Mouse (Mus musculus) liver, postnatal 0 days (tissue): ENCODE data around the gene A530064D06Rik. TPM values are rescaled to one million over a fixed set of nuclear protein-coding genes. Genes with fewer than 3 reads are reported as not detected.
A peak's percentile ranks its signal among the peaks of the same experiment; 100 is the strongest.
"Not testable (repeated sequence)": the region's sequence is repeated elsewhere in the genome, so short reads cannot be mapped to it uniquely, and the experiment has no call there.

Source experiments
- ATAC-seq: fragments of 200-750 bp; cut with Nextera tagmentation; 2 replicates; pipeline ENCODE4 v1.8.0; 2017; ENCODE audit warnings: mild to moderate bottlenecking, moderate library complexity
- DNase-seq: peaks from one replicate; pipeline ENCODE4 v3.0.0-alpha.2; 2016
- H3K27ac ChIP-seq: fragments of 300-500 bp; sonication (generic); 2 replicates; pipeline ENCODE4 v1.5.1; 2014; ENCODE audit warnings: antibody characterized with exemption, moderate library complexity, mild to moderate bottlenecking, low read depth
- H3K27me3 ChIP-seq: fragments of 300-500 bp; sonication (generic); 2 replicates; pipeline ENCODE4 v1.6.1; 2014; ENCODE audit warnings: low read length, control low read depth, mixed read lengths; ENCODE audit not compliant: insufficient read depth
- H3K36me3 ChIP-seq: fragments of 300-500 bp; sonication (generic); replicated peaks from 2 replicates; pipeline ENCODE4 v1.6.1; 2014; ENCODE audit warnings: mild to moderate bottlenecking, control low read depth, low read length, moderate library complexity, mixed read lengths; ENCODE audit not compliant: insufficient read depth
- H3K4me1 ChIP-seq: fragments of 300-500 bp; sonication (generic); 2 replicates; pipeline ENCODE4 v1.6.1; 2014; ENCODE audit warnings: antibody characterized with exemption, mild to moderate bottlenecking, control low read depth; ENCODE audit not compliant: insufficient read depth
- H3K4me2 ChIP-seq: fragments of 300-500 bp; sonication (generic); 2 replicates; pipeline ENCODE4 v1.6.1; 2014; ENCODE audit warnings: low read depth, mild to moderate bottlenecking, low read length, moderate library complexity, mixed read lengths
- H3K4me3 ChIP-seq: fragments of 300-500 bp; sonication (generic); 2 replicates; pipeline ENCODE4 v1.5.1; 2014; ENCODE audit warnings: low read depth, low read length
- H3K9ac ChIP-seq: fragments of 300-500 bp; sonication (generic); replicated peaks from 2 replicates; pipeline ENCODE4 v1.6.1; 2014; ENCODE audit warnings: mild to moderate bottlenecking, moderate library complexity
- H3K9me3 ChIP-seq: fragments of 300-500 bp; sonication (generic); 2 replicates; pipeline ENCODE4 v1.6.1; 2016; ENCODE audit warnings: mild to moderate bottlenecking, control low read depth, low read length, mixed read lengths
- CTCF ChIP-seq: sonication (generic); IDR thresholded peaks from 2 replicates; pipeline ENCODE4 v1.5.1; 2016; ENCODE audit warnings: antibody characterized with exemption, low read depth
- EP300 ChIP-seq: IDR thresholded peaks from 2 replicates; pipeline ENCODE4 v1.6.1; 2016; ENCODE audit warnings: antibody characterized with exemption, low read depth, mild to moderate bottlenecking
- WGBS: fragments of 180-500 bp; shearing (Covaris S2); extraction: QIAGEN DNeasy Blood & Tissue Kit; methylation state at CpG from one replicate; pipeline ENCODE4 v1.1.7; 2014; ENCODE audit not compliant: insufficient replicate concordance; 5-methylcytosine and 5-hydroxymethylcytosine counted together
- polyA plus RNA-seq: library from polyadenylated mRNA; unstranded; fragments of >200 nt; fragmentation: Nextera tagmentation; extraction: Ambion mirVana; gene quantifications from 2 replicates; pipeline ENCODE4 v1.2.1, GENCODE M21; 2015

The A530064D06Rik gene
- polyA plus RNA-seq = 1.6 and 1.7 TPM in 2 replicates

DNA sequence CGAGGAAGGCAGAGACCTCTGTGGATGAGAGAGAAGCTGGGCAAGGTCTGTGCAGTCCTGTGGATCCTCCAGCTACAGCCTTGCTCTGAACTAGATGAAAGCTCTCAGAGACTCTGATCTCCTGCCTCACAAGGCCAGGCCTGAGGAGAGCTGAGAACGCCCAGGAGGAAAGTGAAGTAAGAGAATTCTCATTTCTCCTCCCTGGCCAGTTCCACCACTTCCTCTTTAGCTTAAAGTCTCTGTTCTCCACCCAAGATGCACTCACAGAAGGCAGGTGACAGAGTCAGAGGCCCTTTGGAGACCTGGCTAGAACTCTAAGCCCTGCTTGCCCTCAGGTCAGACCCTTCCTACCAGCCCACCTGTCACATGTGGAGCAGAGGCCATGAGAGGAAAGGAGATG is at the start of gene A530064D06Rik:
Gene A530064D06Rik (minus strand): TSS at position 173 of the 400 bp plus-strand sequence.
- not testable (repeated sequence) for ATAC-seq, H3K4me3 ChIP-seq
- WGBS = 55% methylated on average over 2 of the region's 2 CpGs

DNA sequence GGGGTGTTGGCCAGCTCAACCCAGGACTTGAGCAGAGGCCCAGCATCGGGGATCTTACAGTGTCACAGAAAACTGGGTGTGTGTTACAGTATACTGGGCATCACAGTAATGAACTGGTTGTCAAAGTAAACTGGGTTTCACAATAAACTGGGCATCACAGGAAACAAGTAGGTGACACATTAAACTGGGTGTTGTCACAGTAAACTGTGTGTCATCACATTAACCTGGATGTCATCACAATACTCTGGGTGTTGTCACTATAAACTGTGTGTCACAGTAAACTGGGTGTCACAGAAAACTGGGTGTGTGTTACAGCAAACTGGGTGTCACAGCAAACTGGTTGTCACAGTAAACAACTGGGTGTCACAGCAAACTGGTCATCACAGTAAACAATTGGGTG is 48.4 kb upstream of the A530064D06Rik start:
- Histone ChIP-seq H3K27me3 (no peaks in the 10 kb centered on the region), H3K4me3 (no peak overlapping the region), H3K27ac (no peak overlapping the region), H3K4me2 (no peak overlapping the region), H3K4me1 (no peaks in the 10 kb centered on the region), H3K36me3 (no peaks in the 10 kb centered on the region), H3K9ac (no peak overlapping the region), H3K9me3 (no peaks in the 10 kb centered on the region)
- whole genome bisulfite sequencing = 89% methylated on average over 1 of the region's 1 CpGs
- DNase-seq (no peak), ATAC-seq (no peak)
- no peak for TF ChIP-seq CTCF
- no peak for TF ChIP-seq EP300

More for the DNA sequence above, at the start of gene A530064D06Rik:
- not testable (repeated sequence) for DNase-seq, H3K9ac ChIP-seq, H3K4me1 ChIP-seq, H3K9me3 ChIP-seq, H3K36me3 ChIP-seq, H3K27me3 ChIP-seq, H3K4me2 ChIP-seq
- peak within 1 kb of the TSS; percentile 66 for H3K27ac ChIP-seq

DNA sequence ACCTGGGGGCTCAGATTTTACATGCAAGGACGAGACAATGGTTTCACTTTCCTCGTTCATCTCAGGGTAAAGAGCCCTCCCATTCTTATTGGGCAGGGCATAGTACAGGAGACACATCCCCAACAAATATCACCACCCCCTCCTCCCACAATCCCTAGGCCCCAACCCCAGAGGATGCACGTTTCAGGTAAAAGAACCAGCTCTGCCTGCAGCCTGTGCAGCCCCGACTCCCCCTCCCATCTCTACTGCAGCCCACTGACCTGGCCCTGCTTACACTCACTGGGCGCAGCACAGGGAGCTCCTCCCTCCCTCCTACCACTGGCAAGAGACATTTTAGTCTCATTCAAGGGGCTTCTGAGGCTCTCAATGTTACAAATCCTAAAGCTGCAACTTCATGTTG is 46.4 kb upstream of the A530064D06Rik start:
- TF ChIP-seq EP300 (no peak), CTCF (no peak)
- Histone ChIP-seq H3K27ac (no peak overlapping the region), H3K9ac (no peak overlapping the region), H3K36me3 (no peaks in the 10 kb centered on the region), H3K27me3 (no peaks in the 10 kb centered on the region), H3K9me3 (no peaks in the 10 kb centered on the region), H3K4me1 (no peaks in the 10 kb centered on the region), H3K4me3 (no peak overlapping the region), H3K4me2 (no peak overlapping the region)
- WGBS = 66% methylated on average over 5 of the region's 5 CpGs
- DNase-seq (no peak), ATAC-seq (no peak)

DNA sequence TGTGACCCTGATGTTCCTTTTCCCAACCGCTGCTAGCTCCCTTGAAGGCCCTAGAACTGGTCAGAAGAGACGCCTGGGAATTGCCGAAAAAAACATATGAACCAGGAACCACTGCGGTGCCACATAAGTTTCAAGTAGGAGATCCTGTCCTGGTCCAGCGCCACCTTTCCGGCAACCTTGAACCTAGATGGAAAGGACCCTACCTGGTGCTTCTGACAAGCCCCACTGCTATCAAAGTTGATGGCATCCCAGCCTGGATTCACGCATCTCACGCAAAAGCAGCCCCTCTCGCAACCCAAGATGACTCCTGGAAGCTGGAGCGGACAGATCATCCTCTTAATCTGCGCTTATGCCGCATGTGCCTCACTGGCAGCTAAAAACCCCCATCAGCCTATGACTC is 45.5 kb upstream of the A530064D06Rik start:
- Histone ChIP-seq H3K4me3 (no peak overlapping the region), H3K4me1 (no peaks in the 10 kb centered on the region), H3K27ac (no peak overlapping the region), H3K9ac (no peak overlapping the region), H3K9me3 (no peaks in the 10 kb centered on the region), H3K27me3 (no peaks in the 10 kb centered on the region), H3K4me2 (no peak overlapping the region), H3K36me3 (no peaks in the 10 kb centered on the region)
- DNase-seq (no peak), ATAC-seq (no peak)
- TF ChIP-seq EP300 (no peak), CTCF (no peak)
- 88% methylated on average over 12 of the region's 12 CpGs for WGBS

- Histone ChIP-seq H3K4me1 (no peaks in the 10 kb centered on the region), H3K9me3 (peaks cover 8% of the 10 kb centered on the region), H3K36me3 (no peaks in the 10 kb centered on the region), H3K9ac (no peak overlapping the region), H3K4me3 (no peak overlapping the region), H3K4me2 (no peak overlapping the region), H3K27ac (no peak overlapping the region), H3K27me3 (no peaks in the 10 kb centered on the region)
- 89% methylated on average over 12 of the region's 12 CpGs for WGBS
- DNase-seq (no peak), ATAC-seq (no peak)
- TF ChIP-seq EP300 (no peak), CTCF (no peak)
These were observed 36.0 kb upstream of the A530064D06Rik start for GRCm38 (mm10) chr17:48203086-48203485.

GRCm38 (mm10) chr17:48192366-48192765 is 25.3 kb upstream of the A530064D06Rik start:
- Histone ChIP-seq H3K4me2 (no peak overlapping the region), H3K9ac (no peak overlapping the region), H3K4me3 (no peak overlapping the region), H3K9me3 (no peaks in the 10 kb centered on the region), H3K27me3 (no peaks in the 10 kb centered on the region), H3K36me3 (no peaks in the 10 kb centered on the region), H3K4me1 (no peaks in the 10 kb centered on the region), H3K27ac (no peak overlapping the region)
- no peak for TF ChIP-seq EP300
- no peak for TF ChIP-seq CTCF
- DNase-seq (no peak), ATAC-seq (no peak)
- WGBS = 59% methylated on average over 2 of the region's 2 CpGs

DNA sequence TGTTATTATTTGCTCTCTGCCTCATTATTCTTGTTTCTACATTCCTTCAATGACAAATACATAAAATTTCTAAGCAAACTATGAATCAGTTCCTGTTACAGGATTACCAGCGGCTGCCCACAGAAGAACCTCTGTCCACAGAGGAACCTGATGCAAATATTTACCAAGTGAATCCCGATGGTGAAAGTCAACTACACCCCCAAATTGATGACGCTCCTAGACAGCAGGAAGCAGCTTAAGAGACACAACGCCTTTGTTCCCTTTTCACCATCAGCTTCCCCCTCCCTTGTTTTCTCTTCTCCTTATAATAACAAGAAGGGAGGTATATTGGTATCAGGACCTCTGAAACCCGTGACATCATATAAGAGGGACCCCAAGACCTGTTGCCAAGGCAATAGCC is 18.2 kb upstream of the A530064D06Rik start:
- Histone ChIP-seq H3K4me3 (no peak overlapping the region), H3K27ac (no peak overlapping the region), H3K9me3 (no peaks in the 10 kb centered on the region), H3K4me1 (no peaks in the 10 kb centered on the region; the same call in none of the 2 replicates), H3K9ac (no peak overlapping the region), H3K27me3 (no peaks in the 10 kb centered on the region), H3K4me2 (no peak overlapping the region), H3K36me3 (no peaks in the 10 kb centered on the region)
- ATAC-seq (no peak), DNase-seq (peak; percentile 25)
- 30% methylated on average over 5 of the region's 5 CpGs for WGBS
- TF ChIP-seq CTCF (no peak), EP300 (peak; percentile 32; the same call in 1 of the 2 replicates)
